In the genomic region with DNA sequence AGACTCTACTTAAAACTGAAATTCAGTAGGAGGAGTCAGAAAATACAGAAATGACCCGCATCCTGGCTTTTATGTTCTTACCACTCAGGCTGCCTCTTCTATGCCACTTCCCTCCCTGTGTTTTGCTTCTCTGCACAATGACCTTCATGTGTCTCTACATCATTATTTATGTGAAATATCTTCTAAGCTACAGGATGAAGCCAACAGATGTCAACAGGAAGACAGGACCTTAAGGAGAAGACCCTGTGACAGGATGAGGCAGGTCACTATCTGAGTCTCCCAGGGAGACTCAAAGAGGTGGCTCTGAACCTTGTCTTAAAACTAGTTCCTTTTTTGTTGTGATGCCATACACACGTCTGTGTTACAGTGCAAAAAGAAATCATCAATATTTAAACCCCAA, we compare ENCODE assay signal across 23 mouse cellular contexts.
A peak's percentile ranks its signal among the peaks of the same experiment; 100 is the strongest.
DNase-seq lines count a peak whose midpoint lies in the region; TF ChIP-seq lines count a peak whose summit lies in the region.
"Had no signal": no experiment of that assay in that cellular context is flagged by ENCODE, and none has a peak within 500 bp of the region (broad histone marks: within the 10 kb centered on the region; RNA-seq: fewer than 3 reads in every experiment).

No protein-coding gene starts in this region.

- TF ChIP-seq EP300 in MEL (IDR thresholded peaks at IDR 0.05; ENCODE audit: low read depth in 1 of 2, low read length in 2 of 2) = no peak; a peak in 1 of 4 replicates

- peaks cover 3% of the 10 kb centered on the region; the same call in 1 of the 2 replicates for H3K79me2 ChIP-seq in MEL (ENCODE audit: control insufficient read depth, insufficient read depth, low read length, poor library complexity)

- H3K27ac ChIP-seq in MEL (ENCODE audit: control insufficient read depth, low read depth, low read length) = peak overlapping the region; percentile 27; the same call in 1 of the 2 replicates
- H3K27ac ChIP-seq: forebrain, embryonic 10.5 days; forebrain, embryonic 13.5 days; heart, adult 2 months; heart, embryonic 10.5 days; heart, embryonic 13.5 days; hindbrain, embryonic 14.5 days; intestine, embryonic 15.5 days had no signal

- DNase-seq in CD4-positive, CD25-positive, alpha-beta regulatory T cell, adult 2 months (ENCODE audit: low read depth, low spot score) = peak; percentile 18
- DNase-seq in MEL (ENCODE audit: low read depth, low spot score) = peak; percentile 68
- DNase-seq in induced T-regulatory cell, adult 2 months (ENCODE audit: low read depth) = peak; percentile 12
- no peak for DNase-seq in lung, postnatal 14 days
- no peak for DNase-seq in lung, adult 18-20 months
- no peak for DNase-seq in adrenal gland, postnatal 4 days (ENCODE audit: low spot score in 2 of 2)
- DNase-seq: adrenal gland, adult 8-10 months; adrenal gland, postnatal 25 days; cerebellum, adult 18-20 months; cerebellum, adult 9-10 months; cerebellum, postnatal 14 days; gastrocnemius, postnatal 10 days; gastrocnemius, postnatal 36 days; heart, adult 2 months; heart, postnatal 14 days; heart, postnatal 4 days had no signal

- TF ChIP-seq RAD21 in MEL (IDR thresholded peaks at IDR 0.05; ENCODE audit: low read depth, low read length) = no peak

- H3K9ac ChIP-seq in MEL (ENCODE audit: control insufficient read depth, low read depth, low read length, poor library complexity, severe bottlenecking) = no peak overlapping the region
- H3K9ac ChIP-seq: forebrain, embryonic 13.5 days; heart, embryonic 13.5 days; hindbrain, embryonic 14.5 days; intestine, embryonic 15.5 days had no signal

- no peak for TF ChIP-seq POLR2A in MEL (IDR thresholded peaks at IDR 0.05; ENCODE audit: control insufficient read depth in 1 of 2, insufficient read depth in 1 of 2, low read depth in 1 of 2, low read length in 2 of 2, poor library complexity in 1 of 2)

- no peaks in the 10 kb centered on the region for H3K27me3 ChIP-seq in MEL (ENCODE audit: control insufficient read depth in 1 of 2, insufficient read depth in 2 of 2, low read length in 2 of 2)
- H3K27me3 ChIP-seq: forebrain, embryonic 13.5 days; heart, embryonic 13.5 days; intestine, embryonic 15.5 days; Patski had no signal

- peaks cover 0 to 20% of the 10 kb centered on the region in 2 experiments; a peak in 2 of 4 replicates for H3K36me3 ChIP-seq in MEL (ENCODE audit: control insufficient read depth in 1 of 2, insufficient read depth in 2 of 2, low read length in 2 of 2)
- H3K36me3 ChIP-seq: forebrain, embryonic 10.5 days; intestine, embryonic 15.5 days had no signal

- no peak for TF ChIP-seq CTCF in MEL (IDR thresholded peaks at IDR 0.05 in 2 of 3, conservative IDR thresholded peaks at IDR 0.05 in 1 of 3; ENCODE audit: control insufficient read depth in 1 of 3, insufficient read depth in 1 of 3, low read depth in 2 of 3, low read length in 3 of 3, poor library complexity in 1 of 3, severe bottlenecking in 1 of 3)

- H3K4me3 ChIP-seq in MEL (ENCODE audit: control insufficient read depth in 1 of 2, insufficient read depth in 1 of 2, low read depth in 2 of 2, low read length in 2 of 2) = no peak overlapping the region
- H3K4me3 ChIP-seq: forebrain, embryonic 10.5 days; forebrain, embryonic 13.5 days; heart, adult 2 months; heart, embryonic 10.5 days; heart, embryonic 13.5 days; intestine, embryonic 15.5 days had no signal

- peaks cover 17 to 19% of the 10 kb centered on the region in 2 experiments for H3K4me1 ChIP-seq in MEL (ENCODE audit: control insufficient read depth in 1 of 2, insufficient read depth in 2 of 2, low read length in 2 of 2)

- no peaks in the 10 kb centered on the region for H3K9me3 ChIP-seq in MEL (replicated peaks; ENCODE audit: insufficient read depth, low read length)
- H3K9me3 ChIP-seq: forebrain, embryonic 10.5 days; forebrain, embryonic 13.5 days; heart, embryonic 10.5 days; heart, embryonic 13.5 days; intestine, embryonic 15.5 days had no signal

TF ChIP-seq in MEL, 35 proteins besides CTCF, POLR2A, EP300 and RAD21:
- TF ChIP-seq POLR2AphosphoS5 (IDR thresholded peaks at IDR 0.05; ENCODE audit: borderline replicate concordance, low read depth, low read length) = no peak
- TF ChIP-seq GATA1 (IDR thresholded peaks at IDR 0.05; ENCODE audit: low read depth, low read length) = 0 out of 2 replicates have a peak, but pooled peaks have one; percentile 12
- TF ChIP-seq TAL1 (IDR thresholded peaks at IDR 0.05; ENCODE audit: low read length) = peak; percentile 51
- peak; percentile 34; the same call in 1 of the 2 replicates for TF ChIP-seq USF1 (IDR thresholded peaks at IDR 0.05; ENCODE audit: low read depth, low read length)

Comparison
In these comparisons a context has a peak if more than half of its experiments do, and no peak if none do; other contexts are left out.
1. DNase-seq: peak in CD4-positive, CD25-positive, alpha-beta regulatory T cell, adult 2 months (single experiment), MEL (single experiment) and induced T-regulatory cell, adult 2 months (single experiment); none in lung, postnatal 14 days (single experiment), lung, adult 18-20 months (0 of 2) and adrenal gland, postnatal 4 days (0 of 2).